Mouse (Mus musculus) embryonic stem cell, embryonic (primary cell): ENCODE data around the gene Tent4a.

Experiments used
- CTCF ChIA-PET, 4 experiments: fragments of 300-600 bp in 2 of 4; fragments of 350-600 bp in 2 of 4; sonication (Branson Sonifier 250); formaldehyde crosslinking; loops; one replicate each; lab custom pipeline; 2022; ENCODE audit warnings: inconsistent platforms in 2 of 4; lab: Charles Lee
- POLR2A ChIA-PET, 4 experiments: fragments of 300-600 bp in 2 of 4; fragments of 350-600 bp in 2 of 4; sonication (Branson Sonifier 250); formaldehyde crosslinking; loops; one replicate each; lab custom pipeline; 2022; ENCODE audit warnings: antibody characterized with exemption in 4 of 4, inconsistent platforms in 1 of 4; lab: Charles Lee

Tent4a gene

DNA sequence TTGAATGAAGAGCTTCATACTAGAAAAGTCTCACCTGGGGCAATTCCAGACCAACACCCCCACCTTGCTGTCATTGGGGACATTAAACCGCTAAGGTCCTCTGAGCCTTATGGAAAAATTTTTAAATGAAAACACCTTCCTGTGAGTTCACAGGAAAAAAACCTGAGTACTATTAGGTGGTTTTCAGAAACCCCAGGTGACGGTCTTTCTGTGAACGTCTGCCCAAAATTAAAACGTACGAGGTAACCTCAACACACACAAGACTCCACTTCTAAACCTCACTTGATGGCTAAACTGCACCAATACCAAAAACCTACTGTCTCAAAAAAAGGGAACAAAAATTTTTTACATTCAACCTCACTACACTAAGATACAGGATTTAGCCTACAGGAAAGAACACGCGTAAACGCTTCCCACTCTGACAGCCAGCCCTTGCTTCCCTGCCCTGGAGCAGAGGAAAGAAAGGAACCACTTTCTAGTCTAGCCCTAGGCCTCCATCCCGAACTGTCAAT lies 1.5 kb downstream of the Tent4a start:
- ChIA-PET CTCF (no interaction called here), POLR2A (interaction anchor here in 2 of 4 experiments (0.6 to 1.5 kb wide), 3 partner anchors 13 to 944 kb away, joined by 3 to 8 read pairs (median 4); no protein-coding TSS in a partner anchor)

GRCm38 (mm10) chr13:69532101-69532892 lies 2.1 kb downstream of the Tent4a start:
- ChIA-PET POLR2A (interaction anchor here in 2 of 4 experiments (0.6 to 1.5 kb wide), 4 partner anchors 13 to 944 kb away, joined by 3 to 8 read pairs (median 4); partner anchors contain the start of gene Srd5a1 (in 1 of the 2)), CTCF (interaction anchor here in 1 of 4 experiments (0.6 kb wide), 1 partner anchor 21 kb away, joined by 3 read pairs; no protein-coding TSS in a partner anchor)

- POLR2A ChIA-PET = interaction anchor here (0.6 to 2.0 kb wide), 7 partner anchors 9 to 80 kb away, joined by 3 to 7 read pairs (median 5); partner anchors contain the start of gene Srd5a1 (in 3 of the 4)
- CTCF ChIA-PET = interaction anchor here (0.6 to 1.8 kb wide), 4 partner anchors 22 to 1251 kb away, joined by 3 to 11 read pairs (median 4); no protein-coding TSS in a partner anchor
These were observed 3.0 kb downstream of the Tent4a start for GRCm38 (mm10) chr13:69531431-69531830.

DNA sequence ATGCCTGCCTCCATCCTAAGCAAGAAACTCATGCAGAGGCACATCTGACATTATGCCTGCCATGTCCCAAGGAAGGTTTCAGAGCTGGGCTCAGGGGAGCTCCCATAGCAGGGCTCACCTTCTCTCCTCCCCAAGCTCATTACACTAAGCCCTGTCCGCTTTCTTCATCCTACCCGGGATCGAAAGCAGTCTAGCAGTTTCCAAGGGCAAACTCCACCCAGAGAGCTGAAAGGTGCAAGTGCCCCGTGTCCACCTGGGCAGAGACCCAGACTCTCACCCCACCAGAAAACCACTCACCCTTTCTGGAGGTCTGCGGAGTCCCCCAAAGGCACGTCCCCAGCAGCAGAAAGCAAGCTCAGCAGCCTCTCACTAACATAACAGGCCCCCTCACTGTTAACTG lies 3.5 kb downstream of the Tent4a start:
- POLR2A ChIA-PET = interaction anchor here (0.6 to 2.0 kb wide), 7 partner anchors 10 to 80 kb away, joined by 3 to 7 read pairs (median 5); partner anchors contain the start of gene Srd5a1 (in 3 of the 4)
- CTCF ChIA-PET = interaction anchor here (0.6 to 1.8 kb wide), 5 partner anchors 22 to 1251 kb away, joined by 3 to 11 read pairs (median 3); no protein-coding TSS in a partner anchor

- CTCF ChIA-PET = interaction anchor here (0.5 to 1.8 kb wide), 4 partner anchors 21 to 123 kb away, joined by 3 to 11 read pairs (median 6); no protein-coding TSS in a partner anchor
- POLR2A ChIA-PET = interaction anchor here in 3 of 4 experiments (0.8 to 2.0 kb wide), 3 partner anchors 8 to 81 kb away, joined by 3 to 7 read pairs (median 6); partner anchors contain the start of gene Srd5a1 (in 1 of the 3)
These were observed 4.3 kb downstream of the Tent4a start for GRCm38 (mm10) chr13:69530156-69530555.

GRCm38 (mm10) chr13:69528531-69528930 lies 5.9 kb downstream of the Tent4a start:
- ChIA-PET CTCF (no interaction called here), POLR2A (interaction anchor here in 1 of 4 experiments (0.6 kb wide), 1 partner anchor 44 kb away, joined by 5 read pairs; no protein-coding TSS in a partner anchor)

GRCm38 (mm10) chr13:69525867-69526266 lies 8.6 kb downstream of the Tent4a start:
- POLR2A ChIA-PET = interaction anchor here in 2 of 4 experiments (0.5 to 5.2 kb wide), 9 partner anchors 8 to 129 kb away, joined by 3 to 28 read pairs (median 4); partner anchors contain the start of gene Srd5a1 (in 1 of the 2)
- CTCF ChIA-PET = interaction anchor here (0.7 to 3.6 kb wide), 6 partner anchors 16 to 1078 kb away, joined by 3 to 15 read pairs (median 6); no protein-coding TSS in a partner anchor

DNA sequence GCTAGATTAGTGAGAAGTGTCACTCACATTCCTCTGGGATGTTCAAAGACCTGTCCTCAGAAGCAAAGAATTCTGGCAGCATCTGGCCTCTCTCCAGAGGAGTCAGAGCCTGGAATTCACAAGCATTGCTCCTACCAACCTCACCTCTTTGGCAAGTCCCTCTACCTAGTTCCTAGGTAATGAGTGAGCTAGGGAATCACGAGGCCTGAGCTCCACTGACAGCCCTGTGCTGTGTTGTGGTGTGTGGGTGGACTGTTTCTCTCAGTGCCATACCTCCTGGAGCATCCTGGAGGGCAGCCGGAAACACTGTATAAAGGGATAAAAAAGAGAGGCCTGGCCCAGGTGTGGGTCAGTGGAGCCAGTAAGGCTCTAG lies 10.3 kb downstream of the Tent4a start:
- POLR2A ChIA-PET = interaction anchor here in 1 of 4 experiments (1.0 to 5.2 kb wide), 4 partner anchors 11 to 113 kb away, joined by 3 to 28 read pairs (median 5); no protein-coding TSS in a partner anchor
- CTCF ChIA-PET = interaction anchor here in 2 of 4 experiments (1.0 to 3.6 kb wide), 3 partner anchors 14 to 21 kb away, joined by 3 to 15 read pairs (median 3); no protein-coding TSS in a partner anchor

DNA sequence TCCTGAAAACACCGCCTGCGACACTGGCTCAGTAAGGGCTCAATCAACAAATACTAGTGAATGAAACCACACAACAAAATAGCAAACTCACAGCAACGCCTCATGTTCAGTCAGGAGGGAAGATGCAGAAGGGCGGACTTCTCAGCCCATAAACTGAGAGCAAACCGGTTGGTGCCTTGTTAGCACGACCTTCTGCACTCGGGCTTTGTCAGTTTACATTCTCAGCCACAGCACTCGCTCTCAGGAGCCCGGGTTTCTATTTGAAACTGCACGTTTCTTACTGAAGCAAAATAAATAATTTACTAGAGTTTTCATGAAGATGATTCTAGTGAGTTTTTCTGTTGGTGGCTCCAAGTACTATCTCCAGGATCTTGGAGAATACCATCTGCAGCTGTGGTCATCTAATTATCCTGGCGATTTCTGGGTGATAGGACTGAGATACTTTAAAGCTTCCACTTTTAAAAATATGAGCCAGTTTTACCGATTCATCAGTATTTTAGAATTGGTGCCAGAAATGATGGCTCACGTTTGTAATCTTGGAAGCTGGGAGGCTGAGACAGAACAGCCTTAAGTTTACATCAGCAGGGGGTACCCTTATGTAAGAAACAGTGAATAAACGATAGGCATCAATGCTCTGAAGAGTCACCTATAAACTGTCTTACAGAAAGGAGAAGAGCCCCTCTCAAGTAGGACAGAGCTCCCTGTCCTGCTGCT lies 10.8 kb downstream of the Tent4a start:
- POLR2A ChIA-PET = interaction anchor here in 1 of 4 experiments (1.1 to 5.2 kb wide), 2 partner anchors 11 to 15 kb away, joined by 5 to 28 read pairs; no protein-coding TSS in a partner anchor
- CTCF ChIA-PET = interaction anchor here in 2 of 4 experiments (1.0 to 3.6 kb wide), 4 partner anchors 14 to 21 kb away, joined by 3 to 15 read pairs (median 5); no protein-coding TSS in a partner anchor

- POLR2A ChIA-PET = interaction anchor here in 2 of 4 experiments (0.5 to 5.2 kb wide), 3 partner anchors 14 to 126 kb away, joined by 3 to 28 read pairs (median 4); no protein-coding TSS in a partner anchor
These were observed 12.1 kb downstream of the Tent4a start for GRCm38 (mm10) chr13:69522161-69522791.

DNA sequence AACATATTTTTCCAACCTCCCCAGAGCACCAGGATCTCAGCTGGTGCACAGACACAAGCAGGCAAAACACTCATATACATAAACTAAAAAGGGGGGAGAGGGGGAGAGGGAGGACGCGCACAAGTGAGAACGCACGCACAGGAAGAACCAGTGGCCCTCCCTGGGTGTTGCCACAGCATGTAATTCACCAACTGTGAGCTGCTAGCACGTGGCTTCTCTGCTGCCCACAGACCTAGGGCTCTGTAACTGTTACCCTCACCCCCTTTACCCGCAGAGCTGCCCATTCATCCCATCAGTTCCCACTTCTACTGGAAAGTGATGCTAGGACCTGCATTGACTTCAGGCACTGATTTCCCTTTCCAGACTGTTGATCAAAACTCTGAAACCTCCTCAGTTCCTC lies 15.3 kb downstream of the Tent4a start:
- ChIA-PET POLR2A (interaction anchor here in 2 of 4 experiments (0.6 to 3.1 kb wide), 6 partner anchors 9 to 91 kb away, joined by 3 to 11 read pairs (median 6); partner anchors contain the start of gene Nsun2 (in 1 of the 2)), CTCF (interaction anchor here (0.8 to 2.5 kb wide), 6 partner anchors 9 to 15 kb away, joined by 3 to 11 read pairs (median 6); no protein-coding TSS in a partner anchor)

More at GRCm38 (mm10) chr13:69522161-69522791, 12.1 kb downstream of the Tent4a start:
- CTCF ChIA-PET = interaction anchor here in 1 of 4 experiments (1.8 kb wide), 1 partner anchor 13 kb away, joined by 7 read pairs; no protein-coding TSS in a partner anchor

DNA sequence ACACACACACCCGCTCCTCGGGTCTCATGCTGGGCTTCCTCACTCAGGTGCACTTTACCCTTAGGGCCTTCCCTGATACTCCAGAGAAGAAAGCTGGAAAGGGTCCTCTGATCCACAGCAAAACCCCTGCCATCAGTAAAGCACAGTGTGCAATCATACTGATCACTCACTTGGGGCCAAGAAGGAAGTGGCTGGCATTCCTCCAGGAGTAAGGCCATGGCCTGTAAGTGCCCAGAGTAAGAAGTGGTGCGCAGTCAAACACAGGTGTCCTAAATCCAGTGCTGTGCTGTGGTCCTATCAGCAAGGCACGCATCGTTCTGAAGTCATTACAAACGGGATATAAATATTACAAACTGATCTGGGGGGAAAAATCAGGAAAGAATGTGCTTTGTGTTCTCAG lies 17.0 kb downstream of the Tent4a start:
- CTCF ChIA-PET = interaction anchor here in 3 of 4 experiments (0.6 to 2.4 kb wide), 6 partner anchors 8 to 734 kb away, joined by 3 to 9 read pairs (median 6); no protein-coding TSS in a partner anchor

DNA sequence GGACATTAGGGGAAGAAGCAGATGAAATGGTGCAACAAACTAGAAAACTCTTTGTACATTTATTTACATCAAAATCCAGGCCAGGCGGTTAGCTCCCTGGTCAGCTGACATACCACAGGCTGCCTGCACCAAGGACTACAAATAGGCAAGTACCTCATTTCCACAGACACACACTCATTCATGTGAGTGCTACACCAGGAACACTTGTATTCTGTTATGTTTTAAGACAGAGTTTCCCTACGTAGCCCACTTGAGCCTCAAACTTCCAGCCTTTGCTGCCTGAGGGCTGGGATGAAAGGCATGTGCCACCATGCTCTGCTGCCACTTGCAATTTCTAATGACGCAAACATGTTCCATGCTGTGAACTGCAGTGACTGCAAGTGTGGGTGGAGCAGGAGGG lies 19.3 kb downstream of the Tent4a start:
- POLR2A ChIA-PET = interaction anchor here in 1 of 4 experiments (1.0 kb wide), 1 partner anchor 12 kb away, joined by 3 read pairs; no protein-coding TSS in a partner anchor

More for the DNA sequence above, 17.0 kb downstream of the Tent4a start:
- POLR2A ChIA-PET = interaction anchor here in 3 of 4 experiments (0.6 to 1.8 kb wide), 5 partner anchors 9 to 116 kb away, joined by 3 to 6 read pairs (median 5); partner anchors contain the start of gene Srd5a1 (in 1 of the 3)

DNA sequence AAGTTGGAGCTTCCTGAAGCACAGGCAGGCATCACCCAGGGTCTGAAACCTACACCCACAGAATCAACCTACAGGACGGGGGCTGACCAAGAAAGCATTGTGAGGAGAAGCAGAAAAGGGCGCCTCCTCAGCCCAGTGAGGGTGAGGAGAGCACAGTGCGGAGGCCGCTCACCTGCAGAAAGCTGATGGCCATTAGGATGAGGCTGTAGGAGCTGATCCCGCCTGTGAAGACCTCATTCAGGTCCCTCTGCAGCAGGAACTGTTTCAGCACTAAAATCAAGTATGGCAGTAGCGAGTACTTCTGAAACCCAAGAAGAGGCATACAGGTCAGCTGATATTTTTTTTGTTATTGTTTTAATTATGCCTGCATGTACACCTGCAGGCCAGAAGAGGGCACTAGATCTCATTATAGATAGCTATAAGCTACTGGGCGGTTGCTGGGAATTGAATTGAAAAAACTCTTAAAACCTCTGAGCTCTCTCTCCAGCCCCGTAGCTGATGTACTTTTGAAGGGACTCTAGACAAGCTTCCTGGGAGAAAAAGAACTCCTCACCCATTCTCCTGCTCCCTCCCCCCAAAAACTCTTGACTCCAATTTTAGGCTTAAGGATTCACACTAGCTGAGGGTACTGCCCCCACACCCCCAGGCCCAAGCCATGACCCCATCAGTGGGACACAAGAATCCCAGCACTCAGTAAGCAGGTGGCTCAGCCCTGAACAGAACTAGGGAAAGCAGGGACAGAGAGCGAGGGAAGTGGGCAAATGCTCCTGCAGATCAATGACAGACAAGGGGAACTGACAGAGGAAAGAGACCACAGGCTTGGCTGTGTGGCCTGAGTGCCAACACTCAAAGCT lies 24.8 kb downstream of the Tent4a start:
- ChIA-PET CTCF (interaction anchor here (0.6 to 2.7 kb wide), 46 partner anchors 8 to 1078 kb away, joined by 3 to 29 read pairs (median 4); partner anchors contain the start of gene Srd5a1 (in 1 of the 4)), POLR2A (interaction anchor here in 3 of 4 experiments (0.5 to 4.3 kb wide), 9 partner anchors 10 to 252 kb away, joined by 3 to 28 read pairs (median 6); partner anchors contain the start of gene Srd5a1 (in 2 of the 3))

More for the DNA sequence above, 19.3 kb downstream of the Tent4a start:
- CTCF ChIA-PET = no interaction called here

DNA sequence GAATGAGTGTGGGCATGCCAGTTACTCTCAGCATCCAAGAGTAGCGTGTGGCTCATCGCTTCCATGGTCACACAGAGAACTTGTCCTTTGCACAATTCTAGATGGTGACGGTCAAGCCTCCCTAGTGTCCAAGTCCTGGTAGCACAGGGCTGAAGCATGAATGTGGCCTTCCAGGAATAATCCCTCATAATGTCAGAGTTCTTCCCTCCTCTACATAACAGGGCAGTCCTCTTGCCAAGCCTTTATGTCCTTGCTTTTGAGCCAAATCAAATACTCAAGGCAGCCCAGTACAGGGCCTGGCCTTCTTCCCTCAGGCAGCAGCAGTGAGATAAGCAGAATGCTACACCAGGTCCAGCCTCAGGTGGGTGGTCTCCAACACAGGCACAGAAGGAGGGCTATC lies 26.8 kb downstream of the Tent4a start:
- POLR2A ChIA-PET = interaction anchor here in 1 of 4 experiments (4.3 kb wide), 1 partner anchor 16 kb away, joined by 28 read pairs; no protein-coding TSS in a partner anchor
- CTCF ChIA-PET = interaction anchor here in 2 of 4 experiments (0.6 to 2.7 kb wide), 3 partner anchors 22 to 147 kb away, joined by 3 to 18 read pairs (median 3); no protein-coding TSS in a partner anchor
